Mouse (Mus musculus): ENCODE data around the gene Fam166a. TPM values are rescaled to one million over a fixed set of nuclear protein-coding genes. Genes with fewer than 3 reads are reported as not detected.

The Fam166a gene
- total and polyA plus RNA-seq, 2 experiments from 2014 or later, result not detected

DNA sequence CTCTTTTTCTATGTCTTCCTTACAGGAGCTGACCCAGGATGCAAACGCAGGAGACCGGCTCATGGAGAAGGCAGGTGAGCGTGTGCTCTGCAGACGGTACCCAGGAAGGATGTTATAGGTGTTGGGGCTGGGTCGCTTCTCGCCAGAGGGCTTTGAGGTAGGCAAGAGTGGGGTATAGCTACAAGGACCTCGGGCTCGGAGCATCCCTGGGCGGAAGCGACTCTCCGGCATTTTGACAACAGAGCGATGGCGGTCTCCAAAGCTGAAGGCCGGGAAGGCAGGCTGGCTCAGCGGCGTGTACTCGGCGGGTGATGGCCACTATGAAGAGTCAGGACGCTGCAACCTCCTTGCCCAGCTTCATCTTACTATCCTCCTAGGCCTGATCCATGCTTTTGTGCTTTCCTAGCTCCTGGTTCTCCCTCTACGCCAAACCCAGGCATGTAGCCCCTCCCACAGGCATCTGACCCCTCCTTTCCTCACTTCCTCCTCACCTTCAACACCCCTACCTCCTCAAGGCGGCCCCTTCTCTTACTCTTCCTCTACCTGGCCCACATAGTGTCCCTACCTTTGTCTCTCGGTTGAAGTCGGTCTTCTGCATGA lies 5.2 kb upstream of the Fam166a start:
- no peaks in the 10 kb centered on the region for H3K9me3 ChIP-seq (replicated peaks; ENCODE audit: control insufficient read depth, low read length)
- DNase-seq (ENCODE audit: low spot score) (no peak), ATAC-seq (ENCODE audit: insufficient read depth, low read depth) (no peak)
- TF ChIP-seq CTCF (IDR thresholded peaks at IDR 0.05; ENCODE audit: low read depth), result no peak
- no peak overlapping the region for H3K27ac ChIP-seq (ENCODE audit: low read depth)
- H3K9ac ChIP-seq (replicated peaks; ENCODE audit: low read depth, low read length), result no peak overlapping the region
- WGBS, result 54% methylated on average over 23 of the region's 23 CpGs
- H3K4me2 ChIP-seq (ENCODE audit: low read depth, low read length), result no peak overlapping the region
- peaks cover 10% of the 10 kb centered on the region for H3K4me1 ChIP-seq (ENCODE audit: control insufficient read depth, insufficient read depth)
- H3K36me3 ChIP-seq (replicated peaks; ENCODE audit: control insufficient read depth, insufficient read depth, low read length), result peaks cover 8% of the 10 kb centered on the region; the same call in 1 of the 2 replicates
- no peaks in the 10 kb centered on the region for H3K27me3 ChIP-seq (ENCODE audit: control insufficient read depth, insufficient read depth, low read length)
- H3K4me3 ChIP-seq (ENCODE audit: low read depth, low read length), result no peak overlapping the region

DNA sequence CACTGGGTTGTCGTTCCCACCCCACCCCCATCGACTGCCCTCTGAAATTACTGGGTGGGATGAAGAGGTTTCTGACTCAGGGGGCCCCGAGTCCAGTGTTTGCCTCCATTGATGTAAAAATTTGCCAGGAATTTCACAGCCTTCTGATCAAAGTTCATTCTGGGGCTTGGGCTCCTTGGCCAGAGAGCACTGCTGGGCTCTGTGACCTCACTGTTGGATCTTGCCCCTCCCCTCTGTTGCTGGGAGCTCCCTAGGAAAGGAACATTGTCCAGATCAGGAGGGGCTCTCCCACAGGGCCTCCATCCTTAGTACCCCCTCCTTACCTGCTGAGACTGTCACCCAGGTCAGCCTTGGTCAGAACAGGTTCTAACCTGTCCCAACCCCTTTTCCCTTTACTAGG lies 4.1 kb upstream of the Fam166a start, which contains the start of gene Stpg3:
TSS of gene Stpg3 (minus strand) at position 194 of the 400 bp plus-strand sequence.
- no peak within 1 kb of the TSS for H3K9ac ChIP-seq (replicated peaks; ENCODE audit: low read depth, low read length)
- WGBS, result 71% methylated on average over 3 of the region's 3 CpGs
- H3K27me3 ChIP-seq (ENCODE audit: control insufficient read depth, insufficient read depth, low read length), result no peaks in the 10 kb centered on the region
- H3K4me3 ChIP-seq (ENCODE audit: low read depth, low read length), result no peak within 1 kb of the TSS
- H3K4me1 ChIP-seq (ENCODE audit: control insufficient read depth, insufficient read depth), result peaks cover 10% of the 10 kb centered on the region
- no peaks in the 10 kb centered on the region for H3K36me3 ChIP-seq (replicated peaks; ENCODE audit: control insufficient read depth, insufficient read depth, low read length)
- no peak within 1 kb of the TSS for H3K27ac ChIP-seq (ENCODE audit: low read depth)
- DNase-seq (ENCODE audit: low spot score), result no peak
- ATAC-seq (ENCODE audit: insufficient read depth, low read depth), result no peak
- H3K4me2 ChIP-seq (ENCODE audit: low read depth, low read length), result no peak within 1 kb of the TSS
- TF ChIP-seq CTCF (IDR thresholded peaks at IDR 0.05; ENCODE audit: low read depth) (no peak), EP300 (IDR thresholded peaks at IDR 0.05; ENCODE audit: low read depth) (no peak)
- no peaks in the 10 kb centered on the region for H3K9me3 ChIP-seq (replicated peaks; ENCODE audit: control insufficient read depth, low read length)

DNA sequence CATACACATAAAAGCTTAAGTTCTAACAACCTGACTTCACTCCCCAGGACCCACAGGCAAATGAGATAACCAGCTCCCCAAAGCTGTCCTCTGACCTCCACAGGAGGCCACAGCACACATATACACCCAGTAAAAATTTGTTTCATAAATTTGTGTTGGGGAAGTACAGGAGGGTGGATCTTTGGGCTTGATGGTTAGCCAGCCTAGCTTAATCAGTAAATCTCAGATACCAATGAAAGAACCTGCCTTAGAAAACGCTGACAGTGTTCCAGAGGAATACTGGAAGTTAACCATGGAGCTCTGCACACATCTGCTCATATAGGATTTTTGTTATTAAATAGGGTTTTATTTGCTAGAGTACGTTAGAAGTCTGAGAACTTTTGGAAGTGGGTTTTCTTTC lies 879 bp upstream of the Fam166a start:
- WGBS, result 52% methylated on average over 2 of the region's 2 CpGs
- no peak for TF ChIP-seq CTCF (IDR thresholded peaks at IDR 0.05; ENCODE audit: low read depth)
- TF ChIP-seq EP300 (IDR thresholded peaks at IDR 0.05; ENCODE audit: low read depth), result no peak
- H3K4me1 ChIP-seq (ENCODE audit: control insufficient read depth, insufficient read depth), result no peaks in the 10 kb centered on the region
- DNase-seq (ENCODE audit: low spot score) (no peak), ATAC-seq (ENCODE audit: insufficient read depth, low read depth) (no peak)
- no peak overlapping the region for H3K4me2 ChIP-seq (ENCODE audit: low read depth, low read length)
- H3K36me3 ChIP-seq (replicated peaks; ENCODE audit: control insufficient read depth, insufficient read depth, low read length), result peaks cover 11% of the 10 kb centered on the region
- no peak overlapping the region for H3K27ac ChIP-seq (ENCODE audit: low read depth)
- H3K27me3 ChIP-seq (ENCODE audit: control insufficient read depth, insufficient read depth, low read length), result no peaks in the 10 kb centered on the region
- no peak overlapping the region for H3K4me3 ChIP-seq (ENCODE audit: low read depth, low read length)
- H3K9me3 ChIP-seq (replicated peaks; ENCODE audit: control insufficient read depth, low read length), result no peaks in the 10 kb centered on the region
- H3K9ac ChIP-seq (replicated peaks; ENCODE audit: low read depth, low read length), result no peak overlapping the region

DNA sequence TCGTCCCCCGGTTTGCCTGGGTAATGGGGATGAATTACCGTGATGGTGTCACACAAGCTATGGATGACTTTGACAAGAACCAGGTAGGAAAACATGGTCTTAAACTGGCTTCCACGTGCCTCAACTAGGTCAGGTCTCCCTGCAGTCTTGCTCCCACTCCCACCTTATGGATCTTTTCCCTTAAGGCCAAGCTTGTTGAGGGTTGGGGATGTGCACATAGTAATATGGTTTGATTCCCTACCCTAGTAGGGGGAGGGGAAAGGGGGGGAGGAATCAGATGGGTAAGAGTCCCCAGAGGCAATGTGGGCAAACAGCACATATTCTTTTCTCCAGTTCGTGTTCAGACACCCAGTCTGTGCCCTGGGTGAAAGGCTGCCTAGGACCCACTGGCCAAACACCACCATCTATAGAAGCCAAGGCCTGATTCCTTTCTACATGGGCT lies 2.8 kb downstream of the Fam166a start:
- WGBS, result 65% methylated on average over 5 of the region's 5 CpGs
- TF ChIP-seq CTCF (IDR thresholded peaks at IDR 0.05; ENCODE audit: low read depth), result no peak
- no peak for TF ChIP-seq EP300 (IDR thresholded peaks at IDR 0.05; ENCODE audit: low read depth)
- Histone ChIP-seq H3K36me3 (replicated peaks; ENCODE audit: control insufficient read depth, insufficient read depth, low read length) (peaks cover 11% of the 10 kb centered on the region), H3K4me2 (ENCODE audit: low read depth, low read length) (no peak overlapping the region), H3K4me3 (ENCODE audit: low read depth, low read length) (no peak overlapping the region), H3K4me1 (ENCODE audit: control insufficient read depth, insufficient read depth) (peaks cover 13% of the 10 kb centered on the region), H3K9me3 (replicated peaks; ENCODE audit: control insufficient read depth, low read length) (no peaks in the 10 kb centered on the region), H3K9ac (replicated peaks; ENCODE audit: low read depth, low read length) (no peak overlapping the region), H3K27me3 (ENCODE audit: control insufficient read depth, insufficient read depth, low read length) (no peaks in the 10 kb centered on the region), H3K27ac (ENCODE audit: low read depth) (no peak overlapping the region)
- DNase-seq (ENCODE audit: low spot score), result no peak
- ATAC-seq (ENCODE audit: insufficient read depth, low read depth), result no peak

DNA sequence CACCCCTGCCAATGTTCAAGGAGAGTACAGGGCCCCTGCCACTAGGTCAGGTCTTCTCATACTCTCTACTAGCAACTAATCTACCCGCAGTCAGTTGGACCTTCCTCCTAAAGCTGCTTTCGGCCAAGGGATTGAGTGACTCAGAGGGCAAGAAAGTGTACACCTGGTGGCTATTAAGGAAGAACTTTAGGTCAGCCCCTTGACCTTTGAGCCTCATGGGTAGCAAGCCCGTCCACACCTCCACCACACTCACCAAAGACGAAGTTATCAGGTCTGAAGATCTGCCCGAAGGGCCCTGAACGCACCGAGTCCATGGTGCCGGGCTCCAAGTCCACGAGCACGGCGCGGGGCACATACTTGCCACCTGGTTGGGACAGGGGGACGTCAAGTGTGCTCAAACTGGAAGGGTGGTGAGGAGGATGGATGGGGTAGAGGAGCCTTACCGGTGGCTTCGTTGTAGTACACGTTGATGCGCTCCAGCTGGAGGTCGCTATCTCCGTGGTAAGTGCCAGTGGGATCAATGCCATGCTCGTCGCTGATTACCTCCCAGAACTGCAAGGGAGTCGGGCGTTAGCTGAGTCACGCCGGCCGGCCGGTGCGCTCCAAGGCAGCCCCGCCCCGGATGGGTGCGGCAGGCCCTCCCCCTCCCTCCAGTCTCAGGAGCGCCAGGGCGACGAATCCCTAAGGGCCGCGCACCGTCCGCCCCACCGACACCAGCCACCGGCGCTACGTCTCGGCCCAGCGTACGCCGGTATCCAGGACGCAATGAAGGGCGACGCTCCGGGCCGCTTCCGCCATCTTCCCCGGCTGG lies 5.3 kb downstream of the Fam166a start:
- Histone ChIP-seq H3K27me3 (ENCODE audit: control insufficient read depth, insufficient read depth, low read length) (no peaks in the 10 kb centered on the region), H3K36me3 (replicated peaks; ENCODE audit: control insufficient read depth, insufficient read depth, low read length) (peaks cover 11% of the 10 kb centered on the region), H3K4me3 (ENCODE audit: low read depth, low read length) (peak overlapping the region; percentile 78), H3K4me1 (ENCODE audit: control insufficient read depth, insufficient read depth) (peaks cover 21% of the 10 kb centered on the region), H3K27ac (ENCODE audit: low read depth) (peak overlapping the region; percentile 96), H3K9ac (replicated peaks; ENCODE audit: low read depth, low read length) (peak overlapping the region; percentile 83), H3K9me3 (replicated peaks; ENCODE audit: control insufficient read depth, low read length) (no peaks in the 10 kb centered on the region), H3K4me2 (ENCODE audit: low read depth, low read length) (peak overlapping the region; percentile 86)
- DNase-seq (ENCODE audit: low spot score) (peak; percentile 79), ATAC-seq (ENCODE audit: insufficient read depth, low read depth) (peak; percentile 52)
- under 1% methylated on average over 53 of the region's 53 CpGs for WGBS
- TF ChIP-seq EP300 (IDR thresholded peaks at IDR 0.05; ENCODE audit: low read depth), result peak; percentile 73
- TF ChIP-seq CTCF (IDR thresholded peaks at IDR 0.05; ENCODE audit: low read depth), result no peak
